Mouse (Mus musculus): ENCODE results near the gene Acsm4. TPM values are rescaled to one million over a fixed set of nuclear protein-coding genes. Genes with fewer than 3 reads are reported as not detected.
"Not testable (repeated sequence)": the region's sequence is repeated elsewhere in the genome, so short reads cannot be mapped to it uniquely, and the experiment has no call there.

Acsm4 gene
- polyA plus RNA-seq, 1 experiment from 2014 or later = not detected

GRCm38 (mm10) chr7:119694926-119695325 lies 5.1 kb downstream of the Acsm4 start:
- H3K27me3 ChIP-seq (replicated peaks; ENCODE audit: control insufficient read depth, insufficient read depth, low read length) = no peaks in the 10 kb centered on the region
- no peaks in the 10 kb centered on the region for H3K36me3 ChIP-seq (ENCODE audit: control insufficient read depth, insufficient read depth, low read length)
- no peaks in the 10 kb centered on the region for H3K4me1 ChIP-seq (ENCODE audit: control insufficient read depth, insufficient read depth, low read length)
- H3K9me3 ChIP-seq (replicated peaks; ENCODE audit: control insufficient read depth, low read length) = no peaks in the 10 kb centered on the region
- DNase-seq (ENCODE audit: low spot score) (no peak), ATAC-seq (no peak)
- no peak overlapping the region for H3K9ac ChIP-seq (ENCODE audit: low read length)
- H3K4me3 ChIP-seq (ENCODE audit: low read depth, low read length) = no peak overlapping the region
- WGBS = 85% methylated on average over 1 of the region's 1 CpGs
- no peak overlapping the region for H3K27ac ChIP-seq (ENCODE audit: low read depth, low read length)
- no peak overlapping the region for H3K4me2 ChIP-seq (ENCODE audit: low read length)

- ATAC-seq (no peak), DNase-seq (ENCODE audit: low spot score) (no peak)
- no peak overlapping the region for H3K4me2 ChIP-seq (ENCODE audit: low read length)
- no peaks in the 10 kb centered on the region for H3K9me3 ChIP-seq (replicated peaks; ENCODE audit: control insufficient read depth, low read length)
- no peak overlapping the region for H3K9ac ChIP-seq (ENCODE audit: low read length)
- 94% methylated on average over 7 of the region's 7 CpGs for WGBS
- no peaks in the 10 kb centered on the region for H3K4me1 ChIP-seq (ENCODE audit: control insufficient read depth, insufficient read depth, low read length)
- peaks cover 35% of the 10 kb centered on the region for H3K36me3 ChIP-seq (ENCODE audit: control insufficient read depth, insufficient read depth, low read length)
- no peak overlapping the region for H3K27ac ChIP-seq (ENCODE audit: low read depth, low read length)
- H3K4me3 ChIP-seq (ENCODE audit: low read depth, low read length) = no peak overlapping the region
- H3K27me3 ChIP-seq (replicated peaks; ENCODE audit: control insufficient read depth, insufficient read depth, low read length) = no peaks in the 10 kb centered on the region
Measured at GRCm38 (mm10) chr7:119714111-119714510, 24.3 kb downstream of the Acsm4 start.

- Histone ChIP-seq H3K4me3 (ENCODE audit: low read depth, low read length) (peak within 1 kb of the TSS; percentile 90), H3K4me2 (ENCODE audit: low read length) (peak within 1 kb of the TSS; percentile 73), H3K27me3 (replicated peaks; ENCODE audit: control insufficient read depth, insufficient read depth, low read length) (no peaks in the 10 kb centered on the region), H3K9me3 (replicated peaks; ENCODE audit: control insufficient read depth, low read length) (no peaks in the 10 kb centered on the region), H3K36me3 (ENCODE audit: control insufficient read depth, insufficient read depth, low read length) (peaks cover 31% of the 10 kb centered on the region), H3K9ac (ENCODE audit: low read length) (peak within 1 kb of the TSS; percentile 77), H3K27ac (ENCODE audit: low read depth, low read length) (peak within 1 kb of the TSS; percentile 33; the same call in 1 of the 2 replicates), H3K4me1 (ENCODE audit: control insufficient read depth, insufficient read depth, low read length) (0 out of 2 replicates have a peak, but pooled peaks cover 3% of the 10 kb centered on the region)
- peak; percentile 98 for ATAC-seq
- peak; percentile 97 for DNase-seq (ENCODE audit: low spot score)
- WGBS = under 1% methylated on average over 60 of the region's 60 CpGs
Measured at GRCm38 (mm10) chr7:119720253-119720946, 30.6 kb downstream of the Acsm4 start, which contains the start of gene Thumpd1. Thumpd1 (minus strand) TSS chr7:119720798.

- peak; percentile 41 for ATAC-seq
Measured at GRCm38 (mm10) chr7:119720947-119721310, 31.1 kb downstream of the Acsm4 start.

GRCm38 (mm10) chr7:119727621-119728020 lies 37.8 kb downstream of the Acsm4 start:
- DNase-seq (ENCODE audit: low spot score) (no peak), ATAC-seq (no peak)
- no peaks in the 10 kb centered on the region for H3K4me1 ChIP-seq (ENCODE audit: control insufficient read depth, insufficient read depth, low read length)
- no peaks in the 10 kb centered on the region for H3K9me3 ChIP-seq (replicated peaks; ENCODE audit: control insufficient read depth, low read length)
- no peaks in the 10 kb centered on the region for H3K36me3 ChIP-seq (ENCODE audit: control insufficient read depth, insufficient read depth, low read length)
- H3K4me3 ChIP-seq (ENCODE audit: low read depth, low read length) = no peak overlapping the region
- H3K27me3 ChIP-seq (replicated peaks; ENCODE audit: control insufficient read depth, insufficient read depth, low read length) = no peaks in the 10 kb centered on the region
- WGBS = 93% methylated on average over 2 of the region's 2 CpGs
- H3K9ac ChIP-seq (ENCODE audit: low read length) = no peak overlapping the region
- no peak overlapping the region for H3K4me2 ChIP-seq (ENCODE audit: low read length)
- H3K27ac ChIP-seq (ENCODE audit: low read depth, low read length) = no peak overlapping the region

More at GRCm38 (mm10) chr7:119720947-119721310, 31.1 kb downstream of the Acsm4 start:
- H3K9ac ChIP-seq (ENCODE audit: low read length) = peak overlapping the region; percentile 77
- no peaks in the 10 kb centered on the region for H3K9me3 ChIP-seq (replicated peaks; ENCODE audit: control insufficient read depth, low read length)
- peak overlapping the region; percentile 90 for H3K4me3 ChIP-seq (ENCODE audit: low read depth, low read length)
- H3K36me3 ChIP-seq (ENCODE audit: control insufficient read depth, insufficient read depth, low read length) = peaks cover 25% of the 10 kb centered on the region
- DNase-seq (ENCODE audit: low spot score) = no peak
- 17% methylated on average over 8 of the region's 8 CpGs for WGBS
- no peaks in the 10 kb centered on the region for H3K27me3 ChIP-seq (replicated peaks; ENCODE audit: control insufficient read depth, insufficient read depth, low read length)
- H3K4me2 ChIP-seq (ENCODE audit: low read length) = peak overlapping the region; percentile 73
- H3K27ac ChIP-seq (ENCODE audit: low read depth, low read length) = no peak overlapping the region; the same call in 1 of the 2 replicates
- 0 out of 2 replicates have a peak, but pooled peaks cover 3% of the 10 kb centered on the region for H3K4me1 ChIP-seq (ENCODE audit: control insufficient read depth, insufficient read depth, low read length)

GRCm38 (mm10) chr7:119731262-119731661 lies 41.4 kb downstream of the Acsm4 start:
- ATAC-seq; H3K36me3 ChIP-seq (ENCODE audit: control insufficient read depth, insufficient read depth, low read length); H3K9me3 ChIP-seq (replicated peaks; ENCODE audit: control insufficient read depth, low read length); H3K27me3 ChIP-seq (replicated peaks; ENCODE audit: control insufficient read depth, insufficient read depth, low read length); H3K27ac ChIP-seq (ENCODE audit: low read depth, low read length); H3K4me2 ChIP-seq (ENCODE audit: low read length); H3K4me1 ChIP-seq (ENCODE audit: control insufficient read depth, insufficient read depth, low read length); H3K4me3 ChIP-seq (ENCODE audit: low read depth, low read length); H3K9ac ChIP-seq (ENCODE audit: low read length): not testable (repeated sequence)
- WGBS = 86% methylated on average over 4 of the region's 4 CpGs
- peak; percentile 19 for DNase-seq (ENCODE audit: low spot score)

- Histone ChIP-seq H3K9ac (ENCODE audit: low read length) (no peak overlapping the region), H3K4me3 (ENCODE audit: low read depth, low read length) (no peak overlapping the region), H3K4me2 (ENCODE audit: low read length) (no peak overlapping the region), H3K27ac (ENCODE audit: low read depth, low read length) (no peak overlapping the region), H3K36me3 (ENCODE audit: control insufficient read depth, insufficient read depth, low read length) (no peaks in the 10 kb centered on the region), H3K27me3 (replicated peaks; ENCODE audit: control insufficient read depth, insufficient read depth, low read length) (no peaks in the 10 kb centered on the region), H3K9me3 (replicated peaks; ENCODE audit: control insufficient read depth, low read length) (no peaks in the 10 kb centered on the region), H3K4me1 (ENCODE audit: control insufficient read depth, insufficient read depth, low read length) (no peaks in the 10 kb centered on the region)
- ATAC-seq (no peak), DNase-seq (ENCODE audit: low spot score) (no peak)
- 91% methylated on average over 2 of the region's 2 CpGs for WGBS
Measured at GRCm38 (mm10) chr7:119738877-119739276, 49.1 kb downstream of the Acsm4 start.

GRCm38 (mm10) chr7:119739798-119740468 lies 50.1 kb downstream of the Acsm4 start:
- Histone ChIP-seq H3K4me2 (ENCODE audit: low read length) (peak overlapping the region; percentile 40), H3K4me3 (ENCODE audit: low read depth, low read length) (peak overlapping the region; percentile 30), H3K9ac (ENCODE audit: low read length) (peak overlapping the region; percentile 47; the same call in 1 of the 2 replicates)
- ATAC-seq = peak; percentile 83
- WGBS = 0% methylated on average over 22 of the region's 44 CpGs
- not testable (repeated sequence) for H3K27ac ChIP-seq (ENCODE audit: low read depth, low read length); H3K4me1 ChIP-seq (ENCODE audit: control insufficient read depth, insufficient read depth, low read length); H3K27me3 ChIP-seq (replicated peaks; ENCODE audit: control insufficient read depth, insufficient read depth, low read length); H3K36me3 ChIP-seq (ENCODE audit: control insufficient read depth, insufficient read depth, low read length); H3K9me3 ChIP-seq (replicated peaks; ENCODE audit: control insufficient read depth, low read length)
- DNase-seq (ENCODE audit: low spot score) = peak; percentile 7

GRCm38 (mm10) chr7:119744321-119744720 lies 54.5 kb downstream of the Acsm4 start:
- 13% methylated on average over 34 of the region's 34 CpGs for WGBS
- no peak overlapping the region for H3K9ac ChIP-seq (ENCODE audit: low read length)
- H3K4me1 ChIP-seq (ENCODE audit: control insufficient read depth, insufficient read depth, low read length) = no peaks in the 10 kb centered on the region
- H3K4me3 ChIP-seq (ENCODE audit: low read depth, low read length) = no peak overlapping the region
- H3K4me2 ChIP-seq (ENCODE audit: low read length) = peak overlapping the region; percentile 35
- H3K36me3 ChIP-seq (ENCODE audit: control insufficient read depth, insufficient read depth, low read length) = no peaks in the 10 kb centered on the region
- H3K9me3 ChIP-seq (replicated peaks; ENCODE audit: control insufficient read depth, low read length) = no peaks in the 10 kb centered on the region
- DNase-seq (ENCODE audit: low spot score) (peak; percentile 15), ATAC-seq (no peak)
- no peak overlapping the region for H3K27ac ChIP-seq (ENCODE audit: low read depth, low read length)
- no peaks in the 10 kb centered on the region for H3K27me3 ChIP-seq (replicated peaks; ENCODE audit: control insufficient read depth, insufficient read depth, low read length)
